Mouse (Mus musculus): ENCODE data around the gene 2010300C02Rik.

The 2010300C02Rik gene

GRCm38 (mm10) chr1:37711082-37711481 is 8.8 kb downstream of the 2010300C02Rik start:
- DNase-seq = no peak

DNA sequence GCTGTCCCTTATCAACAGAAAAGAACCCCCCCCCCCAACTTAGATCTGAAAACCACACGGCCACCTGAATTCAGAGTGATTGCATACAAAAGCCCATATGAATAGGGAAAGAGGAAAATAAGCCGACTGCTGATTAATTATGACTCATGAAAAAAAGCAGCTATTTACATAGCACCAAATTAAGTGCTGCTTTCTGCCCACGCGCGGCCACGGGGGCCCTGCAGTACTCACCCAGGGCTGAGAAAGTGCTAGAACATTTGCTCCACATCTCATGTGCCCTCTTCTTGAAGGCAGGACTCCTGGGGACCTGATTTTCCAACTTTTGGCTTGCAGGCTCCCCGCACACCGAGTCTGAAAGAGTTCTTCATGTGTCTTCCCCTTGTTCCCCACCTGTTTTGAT is 10.1 kb downstream of the 2010300C02Rik start:
- no peak for DNase-seq

DNA sequence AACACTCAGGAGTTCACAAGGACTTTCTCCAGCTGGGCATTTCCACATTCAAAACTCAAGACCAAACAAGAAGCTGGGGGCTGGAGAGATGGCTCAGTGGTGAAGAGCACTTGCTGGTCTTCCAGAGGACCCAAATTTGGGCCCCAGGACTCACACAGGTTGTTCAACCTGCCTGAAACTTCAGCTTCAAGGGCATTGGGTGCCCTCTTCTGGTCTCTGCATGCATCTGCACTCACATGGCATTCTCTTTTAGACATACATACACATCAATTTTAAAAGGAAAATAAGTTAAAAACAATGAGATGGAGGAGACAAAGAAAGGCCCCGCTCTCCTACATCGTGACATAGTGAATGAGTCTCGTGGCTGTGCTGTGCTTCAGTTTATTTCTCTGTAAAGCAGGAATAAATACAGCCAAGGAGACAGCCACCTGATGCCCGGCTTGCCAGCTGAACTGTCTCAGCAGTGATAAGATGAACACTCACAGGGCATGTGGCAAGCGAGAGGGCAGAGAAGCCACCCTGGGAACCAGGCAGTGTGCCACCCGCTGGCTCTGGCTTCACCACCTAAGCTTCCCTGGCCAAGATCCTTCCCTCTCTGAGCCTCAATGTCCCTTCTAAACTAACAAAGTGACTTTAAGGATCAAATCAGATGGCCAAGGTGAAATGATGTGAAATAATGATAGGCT is 11.5 kb downstream of the 2010300C02Rik start:
- DNase-seq = no peak

GRCm38 (mm10) chr1:37702326-37702725 is 17.6 kb downstream of the 2010300C02Rik start:
- DNase-seq = no peak

GRCm38 (mm10) chr1:37698852-37699439 is 20.9 kb downstream of the 2010300C02Rik start:
- DNase-seq = no peak

GRCm38 (mm10) chr1:37698186-37698839 is 21.6 kb downstream of the 2010300C02Rik start:
- no peak for DNase-seq

DNA sequence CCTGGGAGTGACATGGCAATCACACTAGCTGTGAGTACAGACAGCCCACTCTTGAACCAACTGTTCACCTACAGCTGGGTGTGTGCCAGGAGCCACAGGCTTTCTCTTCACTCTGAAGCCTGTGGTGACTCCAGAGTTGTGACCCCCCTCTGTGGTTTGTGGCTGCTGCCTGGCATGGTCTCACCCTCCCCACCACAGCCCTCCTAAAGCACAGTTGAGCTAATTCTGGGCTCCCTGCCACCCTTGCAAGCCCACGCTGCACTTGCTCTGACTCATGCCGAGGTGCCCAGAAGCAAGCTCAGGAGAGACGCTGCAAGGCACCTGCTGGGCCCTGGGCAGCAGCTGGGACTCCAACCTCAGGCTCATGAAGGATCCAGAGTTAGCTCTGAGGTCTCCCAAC is 23.0 kb downstream of the 2010300C02Rik start:
- DNase-seq = peak; percentile 64 to 79

DNA sequence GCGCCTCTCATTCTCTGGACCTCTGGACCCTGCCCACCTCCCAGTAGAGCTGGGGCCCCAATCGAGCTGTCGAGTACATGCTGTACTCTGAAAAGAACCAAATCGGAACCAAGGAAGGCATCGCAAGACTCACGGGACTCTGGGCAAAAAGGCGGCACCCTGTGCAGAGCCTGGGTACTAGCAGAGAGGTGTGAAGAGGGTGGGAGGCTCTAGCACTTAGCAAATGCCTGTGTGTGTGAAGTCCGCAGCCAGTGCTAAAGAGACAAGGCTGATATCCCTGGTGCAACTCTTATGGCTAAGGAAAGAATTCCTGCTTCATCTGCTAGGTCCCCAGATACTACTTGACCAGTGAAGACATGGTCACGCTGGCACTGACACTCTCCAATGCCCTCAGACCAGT is 24.2 kb downstream of the 2010300C02Rik start:
- no peak for DNase-seq

DNA sequence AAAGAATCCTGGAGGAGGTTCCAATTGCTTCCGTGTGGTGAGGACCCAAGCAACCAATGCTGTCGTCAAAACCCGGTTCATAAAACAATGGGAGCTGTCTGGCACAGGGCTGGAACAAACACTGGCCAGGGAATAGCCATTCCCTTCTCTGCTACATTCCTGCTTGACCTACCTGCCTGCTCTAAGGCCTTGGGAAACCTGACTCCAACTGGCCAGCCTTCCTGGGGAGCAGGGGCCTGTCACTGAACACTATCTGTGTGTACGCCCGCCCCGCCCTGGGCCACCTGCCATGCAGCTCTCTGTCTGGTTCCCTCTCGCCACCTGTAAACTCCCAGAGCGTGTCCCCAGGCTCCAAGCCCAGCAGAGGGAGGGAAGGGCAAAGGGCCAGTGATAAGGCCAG is 25.5 kb downstream of the 2010300C02Rik start:
- no peak for DNase-seq

DNA sequence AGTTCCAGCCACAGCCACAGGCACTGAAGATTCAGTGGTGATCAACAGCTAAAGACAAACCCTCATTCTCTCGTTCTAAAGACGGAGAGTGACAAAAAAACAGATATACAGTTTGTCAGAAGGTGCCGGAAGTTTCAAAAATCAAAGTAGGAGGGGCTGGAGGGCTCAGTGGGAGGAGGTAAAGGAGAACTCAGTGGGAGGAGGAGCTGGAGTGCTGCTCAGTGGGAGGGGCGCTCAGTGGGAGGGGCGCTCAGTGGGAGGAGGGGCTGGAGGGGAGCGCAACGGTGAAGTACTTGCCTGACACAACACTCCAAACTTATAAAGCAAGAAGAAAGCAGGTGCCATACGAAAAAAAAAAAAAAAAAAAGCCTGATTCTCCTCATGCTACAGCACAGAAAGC is 28.7 kb downstream of the 2010300C02Rik start:
- peak; percentile 82 to 88 for DNase-seq

DNA sequence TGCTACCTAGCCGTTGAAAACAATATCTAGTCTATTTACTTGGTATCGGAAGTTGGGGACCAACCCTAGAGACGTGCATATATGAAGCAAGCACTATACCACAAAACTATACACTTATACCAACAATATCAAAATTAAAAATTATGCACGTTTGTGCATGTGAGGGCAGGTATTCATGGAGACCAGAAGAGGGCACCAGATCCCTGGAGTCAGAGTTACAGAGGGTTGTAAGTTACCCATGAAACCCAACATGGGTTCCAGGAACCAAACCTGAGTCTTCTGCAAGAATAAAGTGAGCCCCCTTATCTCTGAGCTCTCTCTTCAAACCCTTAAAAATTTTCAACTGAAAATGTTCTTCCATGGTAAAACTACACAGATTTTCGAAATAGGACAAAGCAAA is 29.2 kb downstream of the 2010300C02Rik start:
- DNase-seq = no peak

DNA sequence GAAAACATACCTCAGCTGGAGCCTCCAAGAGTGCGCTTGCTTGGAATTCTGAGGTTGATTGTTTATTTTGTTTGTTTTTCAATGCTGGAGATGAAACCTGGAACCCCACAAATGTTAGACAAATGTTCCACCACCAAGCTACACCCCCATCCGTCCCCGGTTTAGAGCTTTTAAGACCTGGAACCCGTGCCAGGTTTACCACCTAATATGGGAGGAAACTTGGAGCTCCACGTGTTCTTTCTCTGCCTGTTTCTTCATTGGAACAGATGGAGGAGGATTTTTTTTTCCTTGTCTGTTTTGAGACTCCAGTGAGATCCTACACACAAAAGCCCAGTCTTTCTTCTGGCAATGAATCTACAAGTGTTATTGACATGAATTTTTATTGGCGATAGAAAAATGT is 30.2 kb downstream of the 2010300C02Rik start:
- no peak for DNase-seq

- DNase-seq = no peak
These were observed 31.5 kb downstream of the 2010300C02Rik start for GRCm38 (mm10) chr1:37688351-37688750.

GRCm38 (mm10) chr1:37687515-37687914 is 32.4 kb downstream of the 2010300C02Rik start:
- no peak for DNase-seq

GRCm38 (mm10) chr1:37686953-37687441 is 32.9 kb downstream of the 2010300C02Rik start:
- no peak for DNase-seq

GRCm38 (mm10) chr1:37678327-37679123 is 41.4 kb downstream of the 2010300C02Rik start:
- DNase-seq = peak; percentile 75 to 82

DNA sequence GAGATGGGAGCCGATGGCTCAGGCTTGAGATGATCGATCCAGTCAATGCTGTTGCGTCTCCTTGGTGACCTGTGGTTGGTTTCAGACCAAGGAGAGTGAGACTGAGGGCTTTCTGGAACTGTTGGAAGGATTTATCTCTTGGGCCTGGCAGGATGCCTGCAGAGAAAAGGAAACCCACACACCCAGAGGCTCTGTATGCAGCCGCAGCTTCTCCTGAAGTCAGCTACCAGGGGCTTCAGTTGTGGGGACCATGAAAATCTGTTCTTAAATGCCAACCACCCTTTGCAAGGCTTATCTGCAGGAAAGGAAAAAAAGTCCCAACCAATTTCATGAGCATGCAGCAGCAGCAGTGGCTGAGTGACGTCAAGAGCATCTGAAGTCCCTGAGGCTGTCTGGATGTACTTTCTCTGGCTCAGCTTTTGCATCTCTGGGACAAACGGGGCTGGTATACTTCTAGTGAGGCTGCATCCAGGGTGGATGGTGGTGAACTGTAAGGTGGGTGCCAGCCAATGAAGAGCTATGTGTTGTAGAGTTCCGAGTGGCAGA is 42.8 kb downstream of the 2010300C02Rik start:
- DNase-seq = no peak

- DNase-seq = no peak
These were observed 44.4 kb downstream of the 2010300C02Rik start for GRCm38 (mm10) chr1:37675444-37675843.

DNA sequence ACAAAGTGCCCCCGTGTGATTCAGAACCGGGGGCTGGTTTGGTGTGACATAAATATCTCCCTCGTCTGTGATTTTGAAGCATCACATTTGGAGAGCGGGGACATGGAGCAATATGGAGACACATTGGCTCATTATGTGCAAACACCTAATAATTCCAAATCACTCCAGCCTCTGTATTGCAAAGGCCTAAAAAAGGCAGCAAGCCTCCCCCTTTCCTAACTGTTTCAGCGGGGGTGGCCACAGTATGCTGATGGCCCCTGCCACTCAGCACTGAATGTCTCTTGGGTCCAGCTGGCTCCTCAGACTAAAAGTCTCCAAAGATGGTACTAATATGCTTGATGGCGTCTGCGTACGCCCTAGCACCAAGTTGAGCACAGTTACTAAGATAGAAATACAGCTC is 45.6 kb downstream of the 2010300C02Rik start:
- DNase-seq = no peak

GRCm38 (mm10) chr1:37671316-37671715 is 48.6 kb downstream of the 2010300C02Rik start:
- DNase-seq = no peak

DNA sequence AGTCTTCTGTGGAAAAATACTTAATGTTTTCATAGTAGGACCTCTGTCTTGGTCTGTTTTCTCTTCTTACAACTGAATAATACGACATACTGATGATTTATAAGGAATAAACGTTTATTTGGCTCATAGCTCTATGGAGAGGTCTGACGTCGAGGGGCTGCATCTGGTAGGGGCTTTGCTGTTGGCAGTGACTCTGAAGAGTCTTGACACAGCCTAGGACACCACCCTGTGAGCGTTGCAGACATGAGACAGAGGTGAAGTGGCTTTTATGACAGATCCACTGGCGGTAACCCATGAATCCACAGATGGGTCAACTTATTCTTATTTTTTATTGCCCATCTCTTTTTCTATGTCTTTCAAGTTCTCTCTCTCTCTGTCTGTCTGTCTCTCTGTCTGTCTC is 52.5 kb downstream of the 2010300C02Rik start:
- no peak for DNase-seq

DNA sequence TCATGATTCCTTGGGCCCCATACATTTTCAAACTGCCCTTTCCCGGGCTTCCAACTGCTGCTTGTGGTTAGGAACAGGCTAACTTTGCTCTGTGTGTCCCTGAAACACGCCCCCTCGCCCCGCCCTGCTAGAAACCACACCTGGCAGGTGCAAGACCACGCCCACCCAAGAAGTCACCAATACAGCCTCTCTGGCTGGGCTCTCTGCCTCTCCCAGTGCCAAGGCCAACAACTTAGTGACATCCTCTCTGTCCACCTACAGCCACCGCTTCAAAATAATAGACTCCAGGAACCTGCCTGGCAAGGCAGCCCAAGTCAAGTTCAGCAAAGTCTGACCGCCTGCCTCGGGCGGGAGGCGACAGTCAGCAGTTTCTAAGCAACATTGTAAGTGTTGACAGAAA is 53.3 kb downstream of the 2010300C02Rik start:
- DNase-seq = no peak

Measured in thymus, postnatal 36 days (tissue).